Mouse (Mus musculus): ENCODE measurements around the gene Ppp1r36. TPM values are rescaled to one million over a fixed set of nuclear protein-coding genes. Genes with fewer than 3 reads are reported as not detected.

Gene Ppp1r36
- polyA plus RNA-seq, 1 experiment from 2014 or later = 1.2 TPM

DNA sequence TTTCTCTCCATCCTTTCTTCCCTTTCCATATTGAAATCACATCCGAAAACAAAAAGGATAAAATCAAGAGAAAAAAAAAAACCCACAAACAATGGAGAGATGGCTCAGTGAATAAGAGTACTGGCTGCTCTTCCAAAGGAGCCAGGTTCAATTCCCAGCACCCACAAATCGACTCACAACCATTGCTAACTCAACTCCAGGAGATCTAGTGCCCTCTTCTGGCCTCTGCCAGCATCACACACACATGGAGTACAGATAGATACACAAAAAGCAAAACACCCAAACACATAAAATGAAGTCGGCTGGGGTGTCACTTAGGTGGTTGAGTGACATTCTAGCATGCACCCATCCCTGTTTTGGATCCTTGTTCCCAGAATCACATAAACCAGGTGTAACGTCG lies 1.0 kb downstream of the Ppp1r36 start:
- Histone ChIP-seq H3K4me2 (ENCODE audit: low read depth, low read length) (no peak overlapping the region), H3K36me3 (replicated peaks; ENCODE audit: control insufficient read depth, insufficient read depth, low read depth, low read length) (no peaks in the 10 kb centered on the region), H3K4me1 (ENCODE audit: control insufficient read depth, insufficient read depth, low read length) (no peaks in the 10 kb centered on the region; the same call in 1 of the 2 replicates), H3K27ac (replicated peaks; ENCODE audit: low read depth, low read length) (no peak overlapping the region), H3K9me3 (replicated peaks; ENCODE audit: control insufficient read depth, low read length) (no peaks in the 10 kb centered on the region), H3K9ac (replicated peaks; ENCODE audit: low read length) (no peak overlapping the region), H3K27me3 (ENCODE audit: control insufficient read depth, insufficient read depth, low read length) (no peaks in the 10 kb centered on the region), H3K4me3 (ENCODE audit: low read depth, low read length) (no peak overlapping the region)
- 91% methylated on average over 5 of the region's 5 CpGs for WGBS
- ATAC-seq (replicated peaks; ENCODE audit: insufficient number of reproducible peaks, low FRiP score, low TSS enrichment, low read depth) (no peak), DNase-seq (ENCODE audit: low spot score) (no peak)

- no peaks in the 10 kb centered on the region for H3K36me3 ChIP-seq (replicated peaks; ENCODE audit: control insufficient read depth, insufficient read depth, low read depth, low read length)
- no peak overlapping the region for H3K4me2 ChIP-seq (ENCODE audit: low read depth, low read length)
- no peak overlapping the region for H3K9ac ChIP-seq (replicated peaks; ENCODE audit: low read length)
- ATAC-seq (replicated peaks; ENCODE audit: insufficient number of reproducible peaks, low FRiP score, low TSS enrichment, low read depth) (no peak), DNase-seq (ENCODE audit: low spot score) (no peak)
- no peak overlapping the region for H3K27ac ChIP-seq (replicated peaks; ENCODE audit: low read depth, low read length)
- H3K4me3 ChIP-seq (ENCODE audit: low read depth, low read length) = no peak overlapping the region
- no peaks in the 10 kb centered on the region for H3K9me3 ChIP-seq (replicated peaks; ENCODE audit: control insufficient read depth, low read length)
- H3K27me3 ChIP-seq (ENCODE audit: control insufficient read depth, insufficient read depth, low read length) = no peaks in the 10 kb centered on the region
- no peaks in the 10 kb centered on the region; the same call in 1 of the 2 replicates for H3K4me1 ChIP-seq (ENCODE audit: control insufficient read depth, insufficient read depth, low read length)
- 93% methylated on average over 3 of the region's 3 CpGs for WGBS
Measured at GRCm38 (mm10) chr12:76425256-76425655, 7.9 kb downstream of the Ppp1r36 start.

DNA sequence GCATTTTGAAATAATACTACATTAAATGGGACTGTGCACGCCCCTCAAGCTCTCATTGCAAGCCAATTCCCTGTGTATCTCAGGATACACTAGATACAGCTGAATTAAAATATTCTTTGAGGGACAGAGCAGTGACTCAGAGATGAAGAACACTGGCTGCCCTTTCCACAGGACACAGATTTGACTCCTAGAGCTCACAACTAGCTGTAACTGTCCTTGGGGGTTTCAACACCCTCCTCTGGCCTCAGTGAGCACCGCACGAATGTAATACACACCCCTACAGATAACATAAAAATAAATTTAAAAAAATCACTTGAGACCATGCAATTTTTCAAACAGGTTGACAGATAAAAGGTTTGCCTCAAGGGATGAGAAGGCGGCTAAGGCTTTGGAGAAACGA lies 10.2 kb downstream of the Ppp1r36 start:
- no peaks in the 10 kb centered on the region for H3K36me3 ChIP-seq (replicated peaks; ENCODE audit: control insufficient read depth, insufficient read depth, low read depth, low read length)
- WGBS = 59% methylated on average over 5 of the region's 5 CpGs
- H3K27me3 ChIP-seq (ENCODE audit: control insufficient read depth, insufficient read depth, low read length) = no peaks in the 10 kb centered on the region
- ATAC-seq (replicated peaks; ENCODE audit: insufficient number of reproducible peaks, low FRiP score, low TSS enrichment, low read depth) (no peak), DNase-seq (ENCODE audit: low spot score) (no peak)
- no peak overlapping the region for H3K9ac ChIP-seq (replicated peaks; ENCODE audit: low read length)
- H3K4me3 ChIP-seq (ENCODE audit: low read depth, low read length) = no peak overlapping the region
- H3K4me1 ChIP-seq (ENCODE audit: control insufficient read depth, insufficient read depth, low read length) = no peaks in the 10 kb centered on the region; the same call in 1 of the 2 replicates
- H3K27ac ChIP-seq (replicated peaks; ENCODE audit: low read depth, low read length) = no peak overlapping the region
- H3K9me3 ChIP-seq (replicated peaks; ENCODE audit: control insufficient read depth, low read length) = no peaks in the 10 kb centered on the region
- no peak overlapping the region for H3K4me2 ChIP-seq (ENCODE audit: low read depth, low read length)

DNA sequence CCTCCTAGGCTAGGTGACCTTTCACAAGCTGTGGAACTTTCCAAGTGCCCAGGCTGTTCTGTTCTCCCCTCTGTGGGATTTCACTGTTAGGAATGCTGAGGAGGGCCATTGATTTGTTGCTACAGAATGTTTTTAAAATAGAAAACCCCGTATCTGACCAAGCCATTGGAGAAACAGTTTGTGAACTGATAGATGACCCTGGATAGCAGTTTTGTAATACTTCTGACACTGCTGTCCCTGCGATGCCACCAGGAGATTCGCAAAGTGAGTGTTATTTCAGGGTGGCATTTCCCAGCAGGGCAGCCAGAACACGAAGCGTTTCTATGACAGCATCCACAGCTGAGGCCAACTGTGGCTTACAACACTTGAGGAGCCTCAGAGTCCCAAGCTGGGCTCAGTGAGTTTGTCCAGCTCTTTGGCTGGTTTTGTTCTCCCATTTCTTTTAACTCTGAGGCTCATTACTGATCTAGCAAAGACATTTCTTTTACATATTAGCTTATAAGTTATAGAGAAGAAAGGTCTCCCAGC lies 13.6 kb downstream of the Ppp1r36 start:
- H3K27ac ChIP-seq (replicated peaks; ENCODE audit: low read depth, low read length) = no peak overlapping the region
- no peaks in the 10 kb centered on the region; the same call in 1 of the 2 replicates for H3K4me1 ChIP-seq (ENCODE audit: control insufficient read depth, insufficient read depth, low read length)
- WGBS = 58% methylated on average over 5 of the region's 5 CpGs
- H3K4me3 ChIP-seq (ENCODE audit: low read depth, low read length) = no peak overlapping the region
- H3K9ac ChIP-seq (replicated peaks; ENCODE audit: low read length) = no peak overlapping the region
- no peaks in the 10 kb centered on the region for H3K9me3 ChIP-seq (replicated peaks; ENCODE audit: control insufficient read depth, low read length)
- no peaks in the 10 kb centered on the region for H3K27me3 ChIP-seq (ENCODE audit: control insufficient read depth, insufficient read depth, low read length)
- no peaks in the 10 kb centered on the region for H3K36me3 ChIP-seq (replicated peaks; ENCODE audit: control insufficient read depth, insufficient read depth, low read depth, low read length)
- no peak for DNase-seq (ENCODE audit: low spot score)
- no peak for ATAC-seq (replicated peaks; ENCODE audit: insufficient number of reproducible peaks, low FRiP score, low TSS enrichment, low read depth)
- no peak overlapping the region for H3K4me2 ChIP-seq (ENCODE audit: low read depth, low read length)

DNA sequence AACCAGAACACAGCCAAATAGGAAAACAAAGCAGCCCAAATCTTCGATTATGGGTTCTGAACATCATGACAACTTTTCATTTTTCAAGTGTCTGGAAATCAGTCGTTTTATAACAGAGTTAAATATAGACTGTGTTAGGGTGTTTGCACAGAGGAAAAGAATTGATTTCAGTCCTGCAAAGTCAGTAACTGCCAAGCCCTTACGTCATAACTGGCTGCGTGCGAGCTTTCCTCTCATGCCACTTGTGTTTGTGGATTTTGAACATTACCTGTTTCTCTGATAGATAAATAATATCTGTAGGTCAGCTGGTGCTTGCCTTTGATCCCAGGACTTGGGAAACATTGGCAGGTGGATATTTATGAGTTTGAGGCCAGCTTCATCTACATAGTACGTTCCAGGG lies 14.1 kb downstream of the Ppp1r36 start:
- no peak overlapping the region for H3K27ac ChIP-seq (replicated peaks; ENCODE audit: low read depth, low read length)
- H3K36me3 ChIP-seq (replicated peaks; ENCODE audit: control insufficient read depth, insufficient read depth, low read depth, low read length) = no peaks in the 10 kb centered on the region
- no peaks in the 10 kb centered on the region; the same call in 1 of the 2 replicates for H3K4me1 ChIP-seq (ENCODE audit: control insufficient read depth, insufficient read depth, low read length)
- no peak overlapping the region for H3K9ac ChIP-seq (replicated peaks; ENCODE audit: low read length)
- WGBS = 85% methylated on average over 6 of the region's 6 CpGs
- DNase-seq (ENCODE audit: low spot score) (no peak), ATAC-seq (replicated peaks; ENCODE audit: insufficient number of reproducible peaks, low FRiP score, low TSS enrichment, low read depth) (no peak)
- no peak overlapping the region for H3K4me3 ChIP-seq (ENCODE audit: low read depth, low read length)
- no peak overlapping the region for H3K4me2 ChIP-seq (ENCODE audit: low read depth, low read length)
- no peaks in the 10 kb centered on the region for H3K27me3 ChIP-seq (ENCODE audit: control insufficient read depth, insufficient read depth, low read length)
- no peaks in the 10 kb centered on the region for H3K9me3 ChIP-seq (replicated peaks; ENCODE audit: control insufficient read depth, low read length)

DNA sequence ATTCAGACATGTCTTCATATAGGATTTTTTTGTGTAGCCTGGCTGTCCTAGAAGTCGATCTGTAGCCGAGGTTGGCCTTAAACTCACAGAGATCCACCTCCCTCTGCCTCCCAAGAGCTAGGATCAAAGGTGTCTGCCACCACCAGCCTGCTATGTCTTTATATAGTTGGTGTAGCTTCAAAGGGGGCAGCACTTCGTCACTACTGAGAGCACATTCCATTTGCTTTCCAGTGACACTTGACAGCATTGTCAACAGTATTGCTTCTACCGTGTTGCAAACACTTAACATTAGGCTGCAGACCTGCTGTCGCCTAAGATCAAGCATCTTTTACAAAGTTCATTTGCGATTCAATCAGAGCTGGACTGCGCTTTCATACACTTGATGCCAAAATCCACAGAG lies 16.8 kb downstream of the Ppp1r36 start:
- H3K4me1 ChIP-seq (ENCODE audit: control insufficient read depth, insufficient read depth, low read length) = no peaks in the 10 kb centered on the region
- no peaks in the 10 kb centered on the region for H3K9me3 ChIP-seq (replicated peaks; ENCODE audit: control insufficient read depth, low read length)
- H3K27ac ChIP-seq (replicated peaks; ENCODE audit: low read depth, low read length) = no peak overlapping the region
- ATAC-seq (replicated peaks; ENCODE audit: insufficient number of reproducible peaks, low FRiP score, low TSS enrichment, low read depth) = no peak
- no peak overlapping the region for H3K4me2 ChIP-seq (ENCODE audit: low read depth, low read length)
- no peak for DNase-seq (ENCODE audit: low spot score)
- no peaks in the 10 kb centered on the region for H3K36me3 ChIP-seq (replicated peaks; ENCODE audit: control insufficient read depth, insufficient read depth, low read depth, low read length)
- no peak overlapping the region for H3K9ac ChIP-seq (replicated peaks; ENCODE audit: low read length)
- 47% methylated on average over 7 of the region's 7 CpGs for WGBS
- no peak overlapping the region for H3K4me3 ChIP-seq (ENCODE audit: low read depth, low read length)
- H3K27me3 ChIP-seq (ENCODE audit: control insufficient read depth, insufficient read depth, low read length) = no peaks in the 10 kb centered on the region

GRCm38 (mm10) chr12:76435084-76435483 lies 17.7 kb downstream of the Ppp1r36 start:
- Histone ChIP-seq H3K4me2 (ENCODE audit: low read depth, low read length) (peak overlapping the region; percentile 63), H3K4me3 (ENCODE audit: low read depth, low read length) (peak overlapping the region; percentile 26), H3K27me3 (ENCODE audit: control insufficient read depth, insufficient read depth, low read length) (no peaks in the 10 kb centered on the region), H3K4me1 (ENCODE audit: control insufficient read depth, insufficient read depth, low read length) (no peaks in the 10 kb centered on the region), H3K9me3 (replicated peaks; ENCODE audit: control insufficient read depth, low read length) (no peaks in the 10 kb centered on the region), H3K27ac (replicated peaks; ENCODE audit: low read depth, low read length) (no peak overlapping the region), H3K9ac (replicated peaks; ENCODE audit: low read length) (peak overlapping the region; percentile 40; the same call in 1 of the 2 replicates), H3K36me3 (replicated peaks; ENCODE audit: control insufficient read depth, insufficient read depth, low read depth, low read length) (no peaks in the 10 kb centered on the region)
- 4% methylated on average over 17 of the region's 17 CpGs for WGBS
- DNase-seq (ENCODE audit: low spot score) (peak; percentile 22), ATAC-seq (replicated peaks; ENCODE audit: insufficient number of reproducible peaks, low FRiP score, low TSS enrichment, low read depth) (no peak)

DNA sequence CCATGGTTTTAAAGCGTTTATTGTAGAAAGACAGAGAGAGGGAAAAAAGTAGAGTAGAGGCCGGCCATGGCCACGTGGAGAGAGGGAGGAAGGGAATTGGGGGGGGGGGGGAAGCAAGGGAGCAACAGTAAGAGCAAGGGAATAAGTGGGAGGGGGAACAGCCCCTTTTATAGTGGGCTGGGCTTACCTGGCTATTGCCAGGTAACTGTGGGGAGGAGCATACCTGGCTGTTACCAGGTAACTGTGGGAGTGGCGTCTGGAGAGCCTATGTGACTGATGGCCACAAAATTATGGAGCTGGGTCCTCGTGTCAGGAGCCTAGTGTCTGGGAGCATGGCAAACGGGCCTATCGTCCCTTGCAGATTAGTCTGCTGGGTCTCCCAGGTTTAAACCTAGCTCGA lies 18.2 kb downstream of the Ppp1r36 start:
- Histone ChIP-seq H3K9ac (replicated peaks; ENCODE audit: low read length) (no peak overlapping the region), H3K4me2 (ENCODE audit: low read depth, low read length) (peak overlapping the region; percentile 63), H3K4me1 (ENCODE audit: control insufficient read depth, insufficient read depth, low read length) (no peaks in the 10 kb centered on the region), H3K9me3 (replicated peaks; ENCODE audit: control insufficient read depth, low read length) (no peaks in the 10 kb centered on the region), H3K27me3 (ENCODE audit: control insufficient read depth, insufficient read depth, low read length) (no peaks in the 10 kb centered on the region), H3K4me3 (ENCODE audit: low read depth, low read length) (peak overlapping the region; percentile 26), H3K36me3 (replicated peaks; ENCODE audit: control insufficient read depth, insufficient read depth, low read depth, low read length) (no peaks in the 10 kb centered on the region), H3K27ac (replicated peaks; ENCODE audit: low read depth, low read length) (no peak overlapping the region)
- DNase-seq (ENCODE audit: low spot score) = no peak
- 27% methylated on average over 8 of the region's 8 CpGs for WGBS
- ATAC-seq (replicated peaks; ENCODE audit: insufficient number of reproducible peaks, low FRiP score, low TSS enrichment, low read depth) = no peak
